Mouse (Mus musculus) kidney, postnatal 0 days (tissue): ENCODE data around the gene Phf21a. TPM values are rescaled to one million over a fixed set of nuclear protein-coding genes. Genes with fewer than 3 reads are reported as not detected.

Experiments used
- ATAC-seq: fragments of 200-750 bp; cut with Nextera tagmentation; replicated peaks from 2 replicates; pipeline ENCODE4 v1.8.0; 2017; ENCODE audit warnings: low read depth, moderate number of reproducible peaks, moderate TSS enrichment, moderate library complexity; ENCODE audit not compliant: low FRiP score
- DNase-seq: peaks from one replicate; pipeline ENCODE4 v3.0.0-alpha.2; 2016; ENCODE audit warnings: low spot score
- H3K27ac ChIP-seq: fragments of 300-500 bp; sonication (generic); 2 replicates; pipeline ENCODE4 v1.5.1; 2014; ENCODE audit warnings: mild to moderate bottlenecking
- H3K27me3 ChIP-seq: fragments of 300-500 bp; sonication (generic); 2 replicates; pipeline ENCODE4 v1.6.1; 2014; ENCODE audit warnings: low read length, mixed read lengths; ENCODE audit not compliant: insufficient read depth
- H3K36me3 ChIP-seq: fragments of 300-500 bp; sonication (generic); 2 replicates; pipeline ENCODE4 v1.6.1; 2014; ENCODE audit warnings: low read length, mixed read lengths; ENCODE audit not compliant: insufficient read depth
- H3K4me1 ChIP-seq: fragments of 300-500 bp; sonication (generic); replicated peaks from 2 replicates; pipeline ENCODE4 v1.6.1; 2014; ENCODE audit warnings: antibody characterized with exemption, low read length, mixed read lengths; ENCODE audit not compliant: insufficient read depth
- H3K4me2 ChIP-seq: fragments of 300-500 bp; sonication (generic); 2 replicates; pipeline ENCODE4 v1.6.1; 2014; ENCODE audit warnings: mild to moderate bottlenecking, low read length, moderate library complexity, mixed read lengths
- H3K4me3 ChIP-seq: fragments of 300-500 bp; sonication (generic); replicated peaks from 2 replicates; pipeline ENCODE4 v1.5.1; 2014; ENCODE audit warnings: low read depth, low read length
- H3K9ac ChIP-seq: fragments of 300-500 bp; sonication (generic); 2 replicates; pipeline ENCODE4 v1.6.1; 2014; ENCODE audit warnings: low read depth, low read length
- H3K9me3 ChIP-seq: fragments of 300-500 bp; sonication (generic); replicated peaks from 2 replicates; pipeline ENCODE4 v1.6.1; 2016; ENCODE audit warnings: low read length, inconsistent platforms, mixed read lengths
- CTCF ChIP-seq: IDR thresholded peaks from 2 replicates; pipeline ENCODE4 v1.5.1; 2016; ENCODE audit warnings: antibody characterized with exemption, low read depth, mild to moderate bottlenecking, moderate library complexity
- WGBS: fragments of 180-500 bp; shearing (Covaris S2); extraction: QIAGEN DNeasy Blood & Tissue Kit; methylation state at CpG from one replicate; pipeline ENCODE4 v1.1.7; 2014; 5-methylcytosine and 5-hydroxymethylcytosine counted together
- polyA plus RNA-seq: library from polyadenylated mRNA; unstranded; fragments of >200 nt; fragmentation: Nextera tagmentation; extraction: Ambion mirVana; gene quantifications from 2 replicates; pipeline ENCODE4 v1.2.1, GENCODE M21; 2015

Gene Phf21a
- polyA plus RNA-seq, 1 experiment from 2014 or later, result 18.6 TPM

- WGBS, result 65% methylated on average over 9 of the region's 9 CpGs
- Histone ChIP-seq H3K27ac (no peak overlapping the region), H3K9ac (no peak overlapping the region), H3K36me3 (no peaks in the 10 kb centered on the region), H3K4me2 (no peak overlapping the region), H3K27me3 (no peaks in the 10 kb centered on the region), H3K4me3 (no peak overlapping the region), H3K4me1 (no peaks in the 10 kb centered on the region), H3K9me3 (no peaks in the 10 kb centered on the region)
- ATAC-seq (no peak), DNase-seq (no peak)
- no peak for TF ChIP-seq CTCF
Observed at GRCm38 (mm10) chr2:92266100-92266617, 173.2 kb downstream of the Phf21a start.

GRCm38 (mm10) chr2:92269227-92269626 is 176.3 kb downstream of the Phf21a start:
- Histone ChIP-seq H3K4me3 (no peak overlapping the region), H3K4me1 (no peaks in the 10 kb centered on the region), H3K4me2 (no peak overlapping the region), H3K27ac (no peak overlapping the region), H3K9me3 (no peaks in the 10 kb centered on the region), H3K9ac (no peak overlapping the region), H3K27me3 (no peaks in the 10 kb centered on the region), H3K36me3 (no peaks in the 10 kb centered on the region)
- no peak for DNase-seq
- WGBS, result 84% methylated on average over 5 of the region's 5 CpGs
- TF ChIP-seq CTCF, result no peak
- no peak for ATAC-seq

- H3K27me3 ChIP-seq, result no peaks in the 10 kb centered on the region
- no peaks in the 10 kb centered on the region for H3K4me1 ChIP-seq
- H3K27ac ChIP-seq, result no peak overlapping the region
- no peak overlapping the region for H3K4me3 ChIP-seq
- TF ChIP-seq CTCF, result no peak
- 49% methylated on average over 2 of the region's 2 CpGs for WGBS
- no peak for DNase-seq
- H3K9ac ChIP-seq, result no peak overlapping the region
- H3K36me3 ChIP-seq, result no peaks in the 10 kb centered on the region
- no peak for ATAC-seq
- no peaks in the 10 kb centered on the region for H3K9me3 ChIP-seq
- H3K4me2 ChIP-seq, result no peak overlapping the region
Observed at GRCm38 (mm10) chr2:92272510-92272909, 179.6 kb downstream of the Phf21a start.

GRCm38 (mm10) chr2:92273101-92273801 is 180.3 kb downstream of the Phf21a start:
- Histone ChIP-seq H3K27ac (no peak overlapping the region), H3K9ac (no peak overlapping the region), H3K36me3 (no peaks in the 10 kb centered on the region), H3K4me2 (no peak overlapping the region), H3K9me3 (no peaks in the 10 kb centered on the region), H3K4me3 (no peak overlapping the region), H3K4me1 (no peaks in the 10 kb centered on the region), H3K27me3 (no peaks in the 10 kb centered on the region)
- DNase-seq (no peak), ATAC-seq (no peak)
- TF ChIP-seq CTCF, result no peak
- WGBS, result 77% methylated on average over 6 of the region's 6 CpGs

GRCm38 (mm10) chr2:92273802-92274183 is 180.9 kb downstream of the Phf21a start:
- Histone ChIP-seq H3K9me3 (no peaks in the 10 kb centered on the region), H3K27me3 (no peaks in the 10 kb centered on the region), H3K4me3 (no peak overlapping the region), H3K4me1 (no peaks in the 10 kb centered on the region), H3K4me2 (no peak overlapping the region), H3K27ac (no peak overlapping the region), H3K9ac (no peak overlapping the region), H3K36me3 (no peaks in the 10 kb centered on the region)
- TF ChIP-seq CTCF, result no peak
- no peak for ATAC-seq
- DNase-seq, result no peak
- 88% methylated on average over 4 of the region's 4 CpGs for WGBS

- Histone ChIP-seq H3K36me3 (no peaks in the 10 kb centered on the region), H3K4me3 (no peak overlapping the region), H3K4me1 (no peaks in the 10 kb centered on the region), H3K9me3 (no peaks in the 10 kb centered on the region), H3K4me2 (no peak overlapping the region), H3K27ac (no peak overlapping the region), H3K27me3 (no peaks in the 10 kb centered on the region), H3K9ac (no peak overlapping the region)
- no peak for ATAC-seq
- 76% methylated on average over 3 of the region's 3 CpGs for WGBS
- no peak for DNase-seq
- TF ChIP-seq CTCF, result no peak
Observed at GRCm38 (mm10) chr2:92277787-92278186, 184.9 kb downstream of the Phf21a start.
